Mouse (Mus musculus) MEL (cell line): ENCODE data around the gene Lrrc43. TPM values are rescaled to one million over a fixed set of nuclear protein-coding genes. Genes with fewer than 3 reads are reported as not detected.

Experiments used
- DNase-seq: peaks from one replicate; pipeline ENCODE4 v3.0.0; 2011; ENCODE audit warnings: low read depth, low spot score
- H3K27ac ChIP-seq: 2 replicates; pipeline ENCODE4 v1.5.1; 2012; ENCODE audit warnings: low read depth, mild to moderate bottlenecking, control low read depth, low read length, moderate library complexity; ENCODE audit not compliant: control insufficient read depth
- H3K27me3 ChIP-seq, 2 experiments: fragments of 150-350 bp in 1 of 2; sonication (generic) in 1 of 2; 2 replicates each; pipeline ENCODE4 v1.6.1; 2012; ENCODE audit warnings: low read length in 2 of 2, mild to moderate bottlenecking in 2 of 2, improper control_type of control experiment in 1 of 2, moderate library complexity in 1 of 2; ENCODE audit not compliant: insufficient read depth in 2 of 2, control insufficient read depth in 1 of 2
- H3K36me3 ChIP-seq, 2 experiments: 2 replicates each; pipeline ENCODE4 v1.6.1; 2012 to 2014; ENCODE audit warnings: low read length in 2 of 2, improper control_type of control experiment in 1 of 2, inconsistent platforms in 1 of 2, mild to moderate bottlenecking in 1 of 2; ENCODE audit not compliant: insufficient read depth in 2 of 2, control insufficient read depth in 1 of 2
- H3K4me1 ChIP-seq, 2 experiments: fragments of 150-350 bp in 1 of 2; sonication (generic) in 1 of 2; 2 replicates each; pipeline ENCODE4 v1.6.1; 2012; ENCODE audit warnings: low read length in 2 of 2, improper control_type of control experiment in 1 of 2, mild to moderate bottlenecking in 1 of 2; ENCODE audit not compliant: insufficient read depth in 2 of 2, control insufficient read depth in 1 of 2
- H3K4me3 ChIP-seq, 2 experiments: fragments of 150-350 bp in 1 of 2; sonication (generic) in 1 of 2; 2 replicates each; pipeline ENCODE4 v1.5.1; 2012; ENCODE audit warnings: low read depth in 2 of 2, low read length in 2 of 2, mild to moderate bottlenecking in 2 of 2, moderate library complexity in 2 of 2, control low read depth in 1 of 2, improper control_type of control experiment in 1 of 2; ENCODE audit not compliant: control insufficient read depth in 1 of 2, insufficient read depth in 1 of 2
- H3K79me2 ChIP-seq: 2 replicates; pipeline ENCODE4 v1.6.1; 2012; ENCODE audit warnings: mild to moderate bottlenecking, low read length, moderate library complexity; ENCODE audit not compliant: control insufficient read depth, poor library complexity, insufficient read depth
- H3K9ac ChIP-seq: 2 replicates; pipeline ENCODE4 v1.6.1; 2012; ENCODE audit warnings: low read depth, mild to moderate bottlenecking, control low read depth, low read length, moderate library complexity; ENCODE audit not compliant: control insufficient read depth, poor library complexity, severe bottlenecking
- H3K9me3 ChIP-seq: fragments of 150-350 bp; sonication (generic); replicated peaks from 2 replicates; pipeline ENCODE4 v1.6.1; 2012; ENCODE audit warnings: mild to moderate bottlenecking, low read length, improper control_type of control experiment, moderate library complexity; ENCODE audit not compliant: insufficient read depth
- CHD1 ChIP-seq: IDR thresholded peaks from 2 replicates; pipeline ENCODE4 v1.6.1; 2012; ENCODE audit warnings: low read depth, mild to moderate bottlenecking, inconsistent platforms, low read length, improper control_type of control experiment
- CTCF ChIP-seq, 3 experiments: IDR thresholded peaks in 2 of 3; conservative IDR thresholded peaks in 1 of 3; 2 replicates each; pipeline ENCODE4 v1.5.1; 2011 to 2012; ENCODE audit warnings: low read length in 3 of 3, low read depth in 2 of 3, mild to moderate bottlenecking in 2 of 3, improper control_type of control experiment in 1 of 3, inconsistent platforms in 1 of 3, mixed read lengths in 1 of 3, moderate library complexity in 1 of 3; ENCODE audit not compliant: control insufficient read depth in 1 of 3, insufficient read depth in 1 of 3, poor library complexity in 1 of 3, severe bottlenecking in 1 of 3
- E2F4 ChIP-seq: IDR thresholded peaks from 2 replicates; pipeline ENCODE4 v1.6.1; 2011; ENCODE audit warnings: low read depth, low read length, improper control_type of control experiment, borderline replicate concordance
- ELF1 ChIP-seq: IDR thresholded peaks from 2 replicates; pipeline ENCODE4 v1.6.1; 2014; ENCODE audit warnings: low read depth, mild to moderate bottlenecking, inconsistent platforms, low read length, improper control_type of control experiment, moderate library complexity
- ETS1 ChIP-seq: IDR thresholded peaks from 2 replicates; pipeline ENCODE4 v1.6.1; 2012; ENCODE audit warnings: low read depth, mild to moderate bottlenecking, inconsistent platforms, low read length, improper control_type of control experiment, moderate library complexity
- GABPA ChIP-seq: IDR thresholded peaks from 2 replicates; pipeline ENCODE4 v1.6.1; 2012; ENCODE audit warnings: low read depth, mild to moderate bottlenecking, inconsistent platforms, low read length, improper control_type of control experiment, moderate library complexity
- JUND ChIP-seq: IDR thresholded peaks from 2 replicates; pipeline ENCODE4 v1.6.1; 2011; ENCODE audit warnings: low read depth, mild to moderate bottlenecking, improper control_type of control experiment, low read length
- MAX ChIP-seq: IDR thresholded peaks from 2 replicates; pipeline ENCODE4 v1.6.1; 2011; ENCODE audit warnings: low read length, improper control_type of control experiment
- MEF2A ChIP-seq: IDR thresholded peaks from 2 replicates; pipeline ENCODE4 v1.6.1; 2014; ENCODE audit warnings: low read depth, mild to moderate bottlenecking, inconsistent platforms, low read length, improper control_type of control experiment; ENCODE audit not compliant: poor library complexity, insufficient replicate concordance, severe bottlenecking; ENCODE audit errors: extremely low read depth
- MYB ChIP-seq: IDR thresholded peaks from 2 replicates; pipeline ENCODE4 v1.6.1; 2011; ENCODE audit warnings: mild to moderate bottlenecking, low read depth, low read length, improper control_type of control experiment
- MYC ChIP-seq: IDR thresholded peaks from 2 replicates; pipeline ENCODE4 v1.6.1; 2011; ENCODE audit warnings: low read depth, mild to moderate bottlenecking, low read length, improper control_type of control experiment, moderate library complexity
- NRF1 ChIP-seq: IDR thresholded peaks from 2 replicates; pipeline ENCODE4 v1.6.1; 2014; ENCODE audit warnings: low read depth, mild to moderate bottlenecking, inconsistent platforms, low read length, improper control_type of control experiment, moderate library complexity; ENCODE audit not compliant: poor library complexity, insufficient read depth, severe bottlenecking
- POLR2A ChIP-seq, 2 experiments: IDR thresholded peaks; 2 replicates each; pipeline ENCODE4 v1.6.1; 2011 to 2012; ENCODE audit warnings: low read length in 2 of 2, mild to moderate bottlenecking in 2 of 2, control low read depth in 1 of 2, improper control_type of control experiment in 1 of 2, low read depth in 1 of 2, moderate library complexity in 1 of 2; ENCODE audit not compliant: control insufficient read depth in 1 of 2, insufficient read depth in 1 of 2, poor library complexity in 1 of 2
- RAD21 ChIP-seq: IDR thresholded peaks from 2 replicates; pipeline ENCODE4 v1.6.1; 2011; ENCODE audit warnings: mild to moderate bottlenecking, low read depth, low read length, improper control_type of control experiment
- SIN3A ChIP-seq: IDR thresholded peaks from 2 replicates; pipeline ENCODE4 v1.6.1; 2012; ENCODE audit warnings: low read length, improper control_type of control experiment, inconsistent platforms
- TAL1 ChIP-seq: IDR thresholded peaks from 2 replicates; pipeline ENCODE4 v1.6.1; 2012; ENCODE audit warnings: mild to moderate bottlenecking, inconsistent platforms, low read length, moderate library complexity, mixed read lengths
- TBP ChIP-seq: IDR thresholded peaks from 2 replicates; pipeline ENCODE4 v1.8.0; 2011; ENCODE audit warnings: low read depth, low read length, improper control_type of control experiment
- TCF12 ChIP-seq: IDR thresholded peaks from 2 replicates; pipeline ENCODE4 v1.6.1; 2014; ENCODE audit warnings: low read depth, mild to moderate bottlenecking, inconsistent platforms, low read length, improper control_type of control experiment, moderate library complexity
- UBTF ChIP-seq: IDR thresholded peaks from 2 replicates; pipeline ENCODE4 v1.6.1; 2012; ENCODE audit warnings: low read depth, mild to moderate bottlenecking, inconsistent platforms, low read length, improper control_type of control experiment, moderate library complexity, borderline replicate concordance; ENCODE audit not compliant: insufficient read depth
- USF1 ChIP-seq: IDR thresholded peaks from 2 replicates; pipeline ENCODE4 v1.6.1; 2014; ENCODE audit warnings: low read depth, mild to moderate bottlenecking, inconsistent platforms, low read length, improper control_type of control experiment, moderate library complexity
- USF2 ChIP-seq, 2 experiments: IDR thresholded peaks; 2 replicates each; pipeline ENCODE4 v1.6.1; 2011 to 2012; ENCODE audit warnings: improper control_type of control experiment in 2 of 2, low read length in 2 of 2, borderline replicate concordance in 1 of 2, inconsistent platforms in 1 of 2, low read depth in 1 of 2, mild to moderate bottlenecking in 1 of 2; ENCODE audit not compliant: insufficient read depth in 1 of 2
- ZC3H11A ChIP-seq: IDR thresholded peaks from 2 replicates; pipeline ENCODE4 v1.6.1; 2012; ENCODE audit warnings: low read depth, mild to moderate bottlenecking, inconsistent platforms, low read length, improper control_type of control experiment
- ZKSCAN1 ChIP-seq: IDR thresholded peaks from 2 replicates; pipeline ENCODE4 v1.6.1; 2012; ENCODE audit warnings: low read depth, mild to moderate bottlenecking, inconsistent platforms, low read length, improper control_type of control experiment, moderate library complexity
- polyA plus RNA-seq, 2 experiments: library from polyadenylated mRNA; stranded (reverse) in 1 of 2; unstranded in 1 of 2; fragments of >175 nt in 1 of 2; fragments of >200 nt in 1 of 2; gene quantifications; 2 replicates each; pipeline versions ENCODE4 v1.2.1 to v1.2.4; 2012; ENCODE audit warnings: low replicate concordance in 2 of 2, low read depth in 1 of 2; ENCODE audit not compliant: insufficient read length in 2 of 2, insufficient read depth in 1 of 2, missing spikeins in 1 of 2
- total RNA-seq: library from RNA; depleted of rRNA; stranded (reverse); fragments of 300-350 nt; gene quantifications from 2 replicates; pipeline ENCODE4 v1.2.3, GENCODE M21; 2012

Gene Lrrc43
- total and polyA plus RNA-seq, 3 experiments, result not detected

DNA sequence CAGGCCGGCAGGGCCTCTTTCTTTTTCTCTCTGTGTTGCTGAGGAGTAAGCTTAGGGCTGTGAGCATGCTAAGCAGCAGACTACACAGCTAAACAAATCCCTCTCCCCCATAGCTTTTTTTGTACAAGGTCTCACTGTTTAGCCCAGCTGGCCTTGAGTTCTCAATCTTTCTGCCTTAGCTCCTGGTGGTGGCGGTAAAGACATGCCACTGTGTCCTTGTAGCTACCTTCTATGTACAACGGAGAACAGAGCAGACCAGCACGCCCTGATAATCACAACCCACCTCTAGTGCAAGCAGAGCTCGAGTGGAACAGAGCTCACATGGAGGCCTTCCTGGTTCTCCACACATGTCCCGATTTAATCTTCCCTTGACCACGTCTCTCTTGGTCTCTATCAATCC, 39.5 kb downstream of the Lrrc43 start:
- H3K79me2 ChIP-seq, result peaks cover 2% of the 10 kb centered on the region; the same call in 1 of the 2 replicates
- DNase-seq, result no peak
- no peaks in the 10 kb centered on the region for H3K9me3 ChIP-seq
- TF ChIP-seq RAD21 (no peak), MYB (no peak), E2F4 (no peak), MYC (no peak), ZC3H11A (no peak), MEF2A (no peak), USF1 (no peak), TBP (no peak), ETS1 (no peak)
- no peaks in the 10 kb centered on the region for H3K27me3 ChIP-seq
- no peak overlapping the region for H3K4me3 ChIP-seq
- H3K4me1 ChIP-seq, result peaks cover 3 to 5% of the 10 kb centered on the region in 2 experiments; a peak in 3 of 4 replicates
- H3K9ac ChIP-seq, result no peak overlapping the region
- H3K36me3 ChIP-seq, result peaks cover 0 to 4% of the 10 kb centered on the region in 2 experiments; a peak in 3 of 4 replicates
- H3K27ac ChIP-seq, result no peak overlapping the region

DNA sequence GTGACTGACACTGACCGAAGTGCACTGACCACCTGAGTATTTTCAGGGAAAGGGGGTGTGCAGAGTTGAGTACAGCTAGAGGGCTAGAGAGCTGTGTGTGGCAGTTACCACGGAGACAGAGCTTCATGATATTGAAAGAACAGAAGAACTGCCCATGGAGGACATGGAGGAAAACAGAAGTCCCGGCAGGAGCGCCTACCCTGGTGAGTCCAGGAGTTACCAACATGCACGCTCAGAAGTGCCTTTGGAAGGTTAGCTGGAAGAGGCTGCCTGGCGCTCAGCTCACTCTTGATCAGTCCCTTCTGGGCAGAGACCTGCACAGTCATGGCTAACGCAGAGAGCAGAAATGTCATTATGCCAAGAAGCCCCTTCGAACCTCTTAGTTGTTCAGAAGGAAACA, 41.0 kb downstream of the Lrrc43 start:
- TF ChIP-seq JUND, result no peak
- TF ChIP-seq USF1, result no peak
- TF ChIP-seq TBP, result no peak
- no peak for TF ChIP-seq ZKSCAN1
- TF ChIP-seq E2F4, result no peak
- TF ChIP-seq MYB, result no peak
- no peak for TF ChIP-seq TCF12
- no peak for TF ChIP-seq NRF1
- TF ChIP-seq CHD1, result no peak
- no peak for TF ChIP-seq GABPA
- no peak for TF ChIP-seq POLR2A (IDR thresholded peaks at IDR 0.05; ENCODE audit: control insufficient read depth in 1 of 2, insufficient read depth in 1 of 2, low read depth in 1 of 2, low read length in 2 of 2, poor library complexity in 1 of 2)
- no peak for TF ChIP-seq UBTF
- no peak for TF ChIP-seq ELF1
- no peak for TF ChIP-seq SIN3A
- no peak for TF ChIP-seq TAL1
- TF ChIP-seq CTCF (IDR thresholded peaks at IDR 0.05 in 2 of 3, conservative IDR thresholded peaks at IDR 0.05 in 1 of 3; ENCODE audit: control insufficient read depth in 1 of 3, insufficient read depth in 1 of 3, low read depth in 2 of 3, low read length in 3 of 3, poor library complexity in 1 of 3, severe bottlenecking in 1 of 3), result no peak
- TF ChIP-seq MEF2A, result no peak
- no peak for TF ChIP-seq USF2 (IDR thresholded peaks at IDR 0.05; ENCODE audit: borderline replicate concordance in 1 of 2, insufficient read depth in 1 of 2, low read depth in 1 of 2, low read length in 2 of 2)
- TF ChIP-seq MAX, result no peak
- H3K27me3 ChIP-seq, result no peaks in the 10 kb centered on the region
- no peaks in the 10 kb centered on the region for H3K4me1 ChIP-seq
- DNase-seq, result no peak
- H3K9ac ChIP-seq, result no peak overlapping the region
- H3K4me3 ChIP-seq, result no peak overlapping the region
- peaks cover 0 to under 1% of the 10 kb centered on the region in 2 experiments; a peak in 1 of 4 replicates for H3K36me3 ChIP-seq
- H3K9me3 ChIP-seq, result no peaks in the 10 kb centered on the region
- H3K79me2 ChIP-seq, result no peaks in the 10 kb centered on the region
- no peak overlapping the region for H3K27ac ChIP-seq
